Mouse (Mus musculus) adrenal gland, postnatal 14 days (tissue): Measurements from ENCODE around the gene Hand1. TPM values are rescaled to one million over a fixed set of nuclear protein-coding genes. Genes with fewer than 3 reads are reported as not detected.

Experiments used
- DNase-seq: peaks from one replicate; pipeline ENCODE4 v3.0.0; 2021; ENCODE audit warnings: mixed read lengths
- total RNA-seq: library from RNA; stranded (reverse); gene quantifications from 2 replicates; pipeline ENCODE4 v1.2.3, GENCODE M21; 2021

Gene Hand1
- total RNA-seq, 1 experiment from 2014 or later, result 12.0 TPM

DNA sequence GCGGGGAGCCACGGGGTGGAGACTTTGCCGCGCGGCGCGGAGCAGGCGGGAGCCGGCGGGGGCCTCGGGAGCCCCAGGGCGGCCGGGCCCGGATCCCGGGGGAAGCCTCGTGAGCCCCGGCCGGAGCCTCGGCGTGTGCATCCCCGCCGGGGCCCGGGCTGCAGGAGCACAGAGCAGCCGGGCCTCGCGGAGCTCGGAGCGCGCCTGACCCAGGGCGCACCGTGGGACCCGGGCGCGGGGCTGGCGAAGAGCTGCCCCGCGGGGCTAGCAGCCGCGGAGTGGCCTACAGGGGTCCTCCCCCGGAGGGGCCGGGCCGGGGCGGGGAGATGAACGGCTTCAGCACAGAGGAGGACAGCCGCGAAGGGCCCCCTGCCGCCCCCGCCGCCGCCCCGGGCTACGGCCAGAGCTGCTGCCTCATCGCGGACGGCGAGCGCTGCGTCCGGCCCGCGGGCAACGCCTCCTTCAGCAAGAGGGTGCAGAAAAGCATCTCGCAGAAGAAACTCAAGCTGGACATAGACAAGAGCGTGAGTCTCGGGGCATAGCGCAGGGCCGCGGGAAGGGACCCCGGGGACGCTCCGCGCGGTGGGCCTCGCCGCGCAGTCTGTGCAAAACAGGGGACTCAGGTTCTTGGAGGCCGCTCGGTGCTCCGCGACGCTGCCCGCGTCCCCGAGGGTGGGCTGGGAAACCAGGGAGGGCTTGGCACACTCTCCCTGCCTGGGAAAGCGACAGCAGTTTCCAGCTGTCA lies 30.7 kb downstream of the Hand1 start:
- peak; percentile 80 for DNase-seq

DNA sequence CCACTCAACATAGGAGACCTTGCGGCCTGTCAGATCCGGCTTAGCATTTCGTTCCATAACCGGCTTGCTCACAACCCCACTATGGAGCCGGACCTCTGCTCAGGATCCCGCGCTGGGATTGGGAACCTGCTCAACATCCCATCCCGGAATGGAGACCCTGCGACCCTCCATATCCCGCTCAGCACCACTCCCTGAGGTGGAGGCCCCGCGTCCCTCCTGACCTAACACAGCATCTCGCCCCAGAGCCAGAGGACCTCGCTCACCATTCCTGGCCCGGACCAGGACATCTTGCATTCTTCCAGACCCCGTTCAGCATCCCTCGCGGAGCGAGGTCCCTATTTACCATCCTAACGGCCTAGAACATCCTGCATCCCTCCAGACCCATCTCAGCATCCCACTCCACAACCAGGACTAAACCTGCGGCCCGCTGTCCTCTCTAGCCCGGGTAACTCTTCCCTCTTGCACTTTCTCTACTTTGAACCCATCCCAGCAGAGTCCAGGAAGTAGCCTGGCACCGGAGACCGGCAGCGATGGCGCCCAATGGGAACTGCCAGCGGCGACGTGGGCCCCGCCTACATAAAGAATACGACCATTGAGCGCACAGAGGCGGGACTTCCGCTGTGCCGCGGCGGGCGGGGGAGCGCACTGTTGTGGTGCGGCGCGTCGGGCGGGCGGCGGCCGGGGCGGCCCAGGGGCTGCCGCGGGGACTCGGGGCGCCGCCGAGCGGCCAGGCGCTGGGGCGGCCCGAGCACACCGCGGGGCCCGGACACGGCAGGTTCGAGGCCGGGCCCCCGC lies 31.4 kb downstream of the Hand1 start, which contains the start of gene Sap30l:
TSS of gene Sap30l (plus strand) at position 667 of the 795 bp plus-strand sequence.
- DNase-seq, result peak; percentile 98

DNA sequence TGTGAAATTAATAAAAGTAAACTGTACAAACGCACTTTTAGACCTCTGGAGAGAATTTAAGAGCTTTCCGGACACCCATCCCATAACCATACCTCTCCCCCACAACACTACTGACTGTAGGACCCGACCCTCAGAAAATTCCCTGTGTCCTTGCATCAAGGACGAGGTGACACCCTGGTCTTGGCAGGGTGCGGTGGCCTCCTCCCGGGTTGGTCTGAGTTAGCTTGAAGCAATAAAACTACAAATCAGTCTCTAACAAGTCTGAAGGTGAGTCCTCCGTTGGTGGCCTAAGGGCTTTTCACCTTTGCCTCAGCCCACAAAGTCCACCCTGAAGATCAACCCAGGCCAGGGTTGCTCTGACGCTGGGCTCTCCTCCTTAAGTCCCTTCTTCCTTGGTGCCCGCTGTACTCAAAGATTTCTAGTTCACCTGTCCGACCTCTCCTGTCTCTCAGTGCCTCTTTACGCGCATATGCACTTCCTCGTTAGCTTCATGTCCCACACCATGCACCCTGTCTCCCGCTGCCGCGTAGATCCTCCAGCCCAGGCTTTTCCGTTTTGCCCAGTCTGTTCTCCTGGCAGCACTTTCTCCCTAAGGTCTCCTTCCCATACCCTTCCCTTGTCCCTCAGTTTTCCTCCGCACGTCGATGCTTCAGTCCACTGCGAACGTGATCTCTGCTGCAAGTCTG lies 32.2 kb downstream of the Hand1 start:
- DNase-seq, result peak; percentile 55

DNA sequence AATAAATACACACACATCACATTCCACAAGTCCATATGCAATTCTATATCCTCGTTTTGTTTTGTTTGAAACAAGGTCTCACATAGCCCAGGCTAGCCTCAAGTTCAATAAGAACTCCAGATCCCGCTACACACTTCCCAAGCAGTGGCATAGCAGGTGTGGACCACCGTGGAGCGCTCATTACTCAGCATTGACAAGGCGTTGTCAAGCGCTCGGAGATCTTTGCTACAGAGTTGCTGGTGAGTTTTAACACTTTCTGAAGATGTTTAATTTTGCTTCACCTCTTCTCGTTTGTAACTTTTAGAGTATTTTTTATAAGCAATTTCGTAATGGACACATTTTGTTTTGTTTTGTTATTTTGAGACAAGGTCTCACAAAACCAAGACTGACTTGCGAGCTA lies 33.2 kb downstream of the Hand1 start:
- DNase-seq, result no peak

DNA sequence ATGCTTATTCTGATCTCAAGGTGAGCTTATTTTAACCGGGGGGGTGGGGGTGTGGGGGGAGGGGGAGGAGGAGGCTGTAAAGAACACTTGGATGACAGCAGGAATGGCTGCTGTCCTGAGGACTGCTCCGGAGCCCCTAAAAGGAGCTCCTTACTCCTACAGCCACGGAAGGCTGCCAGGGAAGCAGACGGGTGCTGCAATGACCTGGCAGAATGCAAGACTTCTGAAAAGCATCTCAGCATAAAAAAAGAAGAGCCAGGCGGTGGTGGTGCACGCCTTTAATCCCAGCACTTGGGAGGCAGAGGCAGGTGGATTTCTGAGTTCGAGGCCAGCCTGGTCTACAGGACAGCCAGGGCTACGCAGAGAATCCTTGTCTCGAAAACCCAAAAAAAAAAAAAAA lies 34.8 kb downstream of the Hand1 start:
- DNase-seq, result no peak

DNA sequence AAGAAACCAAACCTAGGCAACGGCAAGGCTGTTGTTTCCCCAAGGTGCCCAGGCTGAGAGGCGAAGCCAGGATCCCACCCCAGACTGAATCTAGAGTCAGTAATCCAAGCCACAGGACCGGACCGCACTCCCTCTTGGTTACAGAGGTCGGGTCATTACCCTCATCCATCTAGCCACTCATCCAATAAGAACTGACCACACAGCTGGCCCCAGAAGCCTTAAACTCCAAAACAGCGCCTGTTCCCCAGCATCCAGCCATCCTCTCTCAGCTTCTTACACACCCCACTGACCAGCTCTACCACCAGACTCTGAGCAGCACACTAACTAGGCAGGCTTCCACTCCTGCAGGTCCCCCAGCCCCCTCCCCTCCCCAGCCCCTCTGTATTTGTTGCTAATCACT lies 37.5 kb downstream of the Hand1 start:
- DNase-seq, result no peak

DNA sequence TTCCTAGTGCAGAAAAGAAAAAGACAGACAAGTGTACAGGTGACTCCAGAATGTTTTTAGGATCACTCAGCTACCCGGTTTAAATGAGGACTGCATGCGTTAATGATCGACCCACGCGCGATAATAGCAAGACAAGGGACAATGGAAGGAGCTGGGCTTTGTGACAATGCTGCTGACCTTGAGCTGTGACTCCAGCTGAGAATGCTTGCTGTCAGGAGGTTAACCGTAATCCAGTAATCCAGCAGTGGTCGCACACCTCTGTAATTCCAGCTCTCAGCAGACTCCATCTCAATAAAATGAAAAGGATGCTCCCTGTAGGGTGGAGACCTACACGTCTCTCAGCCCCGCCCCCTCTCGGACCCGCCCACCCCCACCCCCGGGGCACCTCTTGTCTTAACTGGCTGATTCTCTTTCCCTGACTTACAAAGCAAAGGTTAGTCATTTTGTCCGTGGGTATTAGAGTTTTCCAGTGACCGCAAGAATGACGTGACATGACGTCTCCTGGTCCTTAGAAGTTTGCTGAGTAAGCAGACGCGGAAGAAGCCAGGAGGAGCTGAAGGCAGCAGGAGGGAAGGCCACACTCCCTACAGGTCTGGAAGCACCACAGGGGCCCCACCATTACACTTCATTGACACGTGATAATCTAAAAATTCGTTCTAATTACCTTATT lies 41.6 kb downstream of the Hand1 start:
- DNase-seq, result no peak

DNA sequence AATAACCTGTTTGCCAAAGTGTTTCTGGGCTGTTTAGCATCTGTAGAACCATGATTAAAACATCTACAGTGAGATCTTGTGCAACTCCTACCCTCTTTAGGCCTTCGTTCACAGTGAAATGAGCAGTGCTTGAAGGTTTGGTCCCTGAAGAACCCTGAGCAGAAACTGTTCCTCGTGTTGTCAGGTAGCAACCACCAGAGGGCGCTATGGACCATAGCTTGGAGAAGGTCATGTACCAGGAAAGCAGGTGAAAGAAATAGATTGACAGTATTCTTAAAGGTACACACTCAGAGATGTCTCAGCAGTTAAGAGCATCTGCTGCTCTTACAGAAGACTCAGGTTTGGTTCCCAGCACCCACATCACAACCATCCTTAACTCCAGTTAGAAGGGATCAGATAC lies 44.7 kb downstream of the Hand1 start:
- peak; percentile 80 for DNase-seq

DNA sequence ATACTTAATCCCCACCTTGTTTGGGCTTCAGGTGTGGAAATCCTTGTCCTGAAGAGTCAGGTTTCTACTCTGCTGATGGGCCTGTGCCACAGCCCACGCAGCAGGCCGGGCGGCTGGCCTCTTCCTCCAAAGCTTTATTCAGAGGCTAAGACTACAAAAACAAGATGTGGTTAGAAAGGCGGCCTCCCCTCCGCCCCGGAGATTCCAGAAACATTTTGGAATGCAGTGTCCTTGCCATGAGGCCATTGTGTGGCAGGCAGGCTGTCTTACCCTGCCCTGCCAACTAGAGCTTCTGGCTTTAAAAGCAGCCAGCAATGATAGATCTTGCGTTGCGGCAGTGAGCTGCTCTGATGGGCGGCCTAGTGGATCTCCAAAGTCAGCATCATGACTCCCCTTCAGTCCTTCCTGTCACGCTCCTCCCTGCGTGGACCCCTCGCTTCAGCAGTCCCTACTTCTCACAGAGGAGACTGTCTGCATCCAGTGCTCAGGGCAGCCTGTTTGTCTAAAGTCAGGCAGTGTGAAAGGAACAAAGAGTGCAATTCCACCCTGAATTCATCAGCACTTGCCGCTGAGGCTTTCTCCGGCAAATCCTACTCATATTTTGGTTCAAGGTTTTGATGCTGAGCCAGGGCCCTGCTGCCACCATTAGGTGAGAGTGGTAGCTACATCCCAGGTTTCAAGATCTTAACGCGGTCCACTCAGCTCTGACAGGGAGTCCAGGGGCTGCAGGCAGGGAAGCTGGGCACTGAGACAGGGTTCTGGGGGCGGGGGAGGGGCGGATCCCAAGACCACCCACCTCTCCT lies 45.8 kb downstream of the Hand1 start:
- DNase-seq, result peak; percentile 56

DNA sequence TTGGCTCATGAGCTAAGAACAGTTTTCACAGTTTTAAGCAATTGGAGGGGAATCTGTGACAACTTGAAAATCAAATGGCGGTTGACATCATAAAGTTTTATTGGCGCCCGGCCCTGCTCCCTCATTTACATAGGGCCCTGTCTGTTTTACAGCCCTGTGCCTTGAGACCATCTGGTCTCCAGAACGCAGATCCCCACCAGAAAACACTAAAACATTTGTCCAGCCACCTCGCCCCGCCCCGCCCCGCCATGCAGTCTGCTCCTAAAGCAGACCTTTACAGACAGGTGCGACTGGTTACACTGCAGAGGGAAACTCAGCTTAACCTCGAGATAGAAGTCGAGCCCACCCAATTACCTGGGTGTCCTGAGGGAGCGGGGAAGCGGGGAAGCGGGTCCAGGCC lies 52.8 kb downstream of the Hand1 start:
- DNase-seq, result no peak

Other genes starting within 250 kb of the Hand1 start
- gene Galnt10, start 187.4 kb downstream of the Hand1 start, total RNA-seq, result 39.8 and 46.4 TPM in 2 replicates
- 47.2 and 48.8 TPM in 2 replicates for gene Sap30l, start 31.2 kb downstream of the Hand1 start, total RNA-seq
- gene Larp1, start 176.2 kb upstream of the Hand1 start, total RNA-seq, result 95.5 and 95.9 TPM in 2 replicates